Mouse (Mus musculus) brain, adult 10 weeks (tissue): ENCODE data around the gene Gcgr. TPM values are rescaled to one million over a fixed set of nuclear protein-coding genes. Genes with fewer than 3 reads are reported as not detected.

Experiments used
- polyA plus RNA-seq: library from polyadenylated mRNA; stranded (reverse); fragments of 350-450 nt; fragmentation: Illumina TruSeq; extraction: RNeasy Lipid Tissue Mini Kit (QIAGEN cat#74804); gene quantifications from one replicate; pipeline ENCODE4 v1.2.3, GENCODE M21; 2015; ENCODE audit warnings: low read depth, low replicate concordance

Gcgr gene
- not detected for polyA plus RNA-seq

DNA sequence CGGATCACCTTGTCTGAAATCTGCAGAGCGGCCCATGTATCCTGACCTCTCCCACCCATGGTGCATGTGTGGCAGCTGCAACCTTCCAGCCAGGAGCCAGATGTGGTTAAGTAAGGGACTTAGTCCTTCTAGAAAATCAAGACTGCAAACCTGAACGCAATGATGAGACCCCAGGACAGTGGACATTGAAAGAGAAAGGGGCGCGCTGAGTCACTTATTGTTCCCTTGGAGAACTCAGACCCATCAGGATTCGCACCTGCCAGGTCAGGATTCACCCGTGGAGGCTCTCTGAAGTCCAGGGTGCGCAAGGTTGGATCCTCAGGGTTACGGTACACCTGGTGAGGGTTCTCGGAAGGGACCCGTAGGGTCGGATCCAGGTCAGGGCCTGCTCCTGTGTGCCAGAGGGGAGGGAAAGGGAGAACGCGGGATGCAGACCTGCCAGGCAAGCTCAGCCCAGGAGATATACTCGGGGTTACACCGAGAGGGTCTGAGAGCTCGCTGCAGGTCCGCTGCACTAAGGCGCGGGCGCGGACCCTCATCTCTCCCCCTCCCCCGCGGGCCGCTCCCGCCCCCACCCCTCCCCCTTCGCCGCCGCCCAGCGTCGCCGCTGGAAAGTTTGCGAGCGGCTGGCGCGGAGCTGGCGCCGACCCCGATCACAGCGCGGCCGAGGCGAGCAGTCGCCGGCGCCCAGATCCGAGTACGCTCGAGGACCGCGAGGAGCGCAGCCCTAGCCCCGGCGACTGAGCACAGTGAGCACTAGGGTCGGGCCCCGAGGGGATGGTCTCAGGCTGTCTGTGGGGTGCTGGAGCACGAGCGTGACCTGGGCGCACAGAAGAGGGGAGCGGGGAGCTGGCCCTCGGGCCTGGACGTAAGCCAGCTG is at the start of gene Gcgr:
Gene Gcgr, plus strand, starts transcription at position 615 of the 880 bp plus-strand sequence.

DNA sequence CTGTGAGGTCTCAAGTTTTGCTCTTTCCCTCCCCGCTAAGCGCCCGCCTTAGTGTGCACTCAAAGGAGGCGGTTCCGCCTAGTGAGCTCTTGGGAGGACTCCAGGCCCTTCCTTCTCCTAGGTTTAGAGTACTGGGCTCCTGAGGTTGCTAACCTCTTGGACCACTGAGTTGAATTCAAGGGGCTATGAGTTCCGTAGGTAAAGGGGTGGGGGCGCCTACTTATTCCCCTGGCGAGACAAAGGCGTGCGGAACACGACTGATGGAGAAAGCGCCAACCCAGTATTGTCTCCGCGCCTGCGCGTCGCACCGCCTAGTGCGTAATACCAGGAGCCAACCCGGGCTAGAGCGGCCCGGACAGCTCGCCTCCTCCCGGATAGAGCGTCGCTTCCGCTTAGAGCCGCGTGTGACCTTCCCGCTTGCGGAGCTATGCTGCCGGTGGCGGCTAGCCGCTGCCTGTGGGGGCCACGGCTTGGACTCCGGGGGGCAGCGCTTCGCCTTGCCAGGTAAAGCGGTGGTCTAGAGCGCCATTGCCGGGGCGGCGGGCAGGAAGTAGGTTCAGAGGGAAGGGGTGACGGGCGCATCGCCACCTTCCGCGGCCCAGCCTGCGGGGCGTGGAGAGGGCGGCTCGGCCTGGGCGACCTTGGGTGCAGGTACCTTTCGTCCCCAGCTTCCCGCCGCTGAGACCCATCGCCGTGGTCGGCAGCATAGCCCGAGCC is 46.1 kb upstream of the Gcgr start, which contains the start of gene Mrpl12:
Gene Mrpl12, plus strand, starts transcription at position 349 of the 717 bp plus-strand sequence.

DNA sequence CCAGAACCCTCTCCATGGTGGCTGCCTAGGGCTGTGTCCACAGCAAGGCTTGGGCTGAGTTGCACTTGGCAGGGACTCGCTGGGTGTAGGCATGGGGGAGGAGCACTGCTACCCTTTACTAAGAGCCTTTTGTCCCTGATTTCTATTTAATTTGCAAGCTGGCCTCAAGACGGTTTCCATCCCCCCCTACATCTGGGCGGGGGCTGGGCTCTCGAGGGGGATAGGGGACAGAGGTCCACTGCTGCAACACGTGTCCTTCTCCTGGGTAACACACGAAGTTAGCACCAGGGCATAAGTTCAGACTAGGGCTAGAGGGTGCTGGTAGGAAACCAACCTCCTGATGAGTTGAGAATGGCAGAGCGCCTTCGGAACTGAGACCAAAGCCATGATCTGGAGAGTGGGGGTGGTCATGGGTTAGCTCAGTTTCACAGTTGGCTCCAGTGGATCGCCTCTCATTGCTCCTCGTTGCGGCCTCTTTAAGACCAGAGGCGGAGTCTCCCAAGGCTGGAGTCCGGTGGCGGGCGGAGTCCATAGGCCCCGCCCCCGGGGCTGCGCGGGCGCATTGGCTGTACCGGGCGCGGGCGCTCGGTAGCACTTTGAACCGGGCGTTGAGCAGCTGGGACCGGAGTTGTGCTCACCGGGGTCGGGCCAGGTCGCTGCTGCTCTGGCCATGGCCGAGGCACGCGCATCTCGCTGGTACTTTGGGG is 39.0 kb upstream of the Gcgr start, which contains the start of gene Slc25a10:
Gene Slc25a10, plus strand, starts transcription at position 524 of the 707 bp plus-strand sequence.

DNA sequence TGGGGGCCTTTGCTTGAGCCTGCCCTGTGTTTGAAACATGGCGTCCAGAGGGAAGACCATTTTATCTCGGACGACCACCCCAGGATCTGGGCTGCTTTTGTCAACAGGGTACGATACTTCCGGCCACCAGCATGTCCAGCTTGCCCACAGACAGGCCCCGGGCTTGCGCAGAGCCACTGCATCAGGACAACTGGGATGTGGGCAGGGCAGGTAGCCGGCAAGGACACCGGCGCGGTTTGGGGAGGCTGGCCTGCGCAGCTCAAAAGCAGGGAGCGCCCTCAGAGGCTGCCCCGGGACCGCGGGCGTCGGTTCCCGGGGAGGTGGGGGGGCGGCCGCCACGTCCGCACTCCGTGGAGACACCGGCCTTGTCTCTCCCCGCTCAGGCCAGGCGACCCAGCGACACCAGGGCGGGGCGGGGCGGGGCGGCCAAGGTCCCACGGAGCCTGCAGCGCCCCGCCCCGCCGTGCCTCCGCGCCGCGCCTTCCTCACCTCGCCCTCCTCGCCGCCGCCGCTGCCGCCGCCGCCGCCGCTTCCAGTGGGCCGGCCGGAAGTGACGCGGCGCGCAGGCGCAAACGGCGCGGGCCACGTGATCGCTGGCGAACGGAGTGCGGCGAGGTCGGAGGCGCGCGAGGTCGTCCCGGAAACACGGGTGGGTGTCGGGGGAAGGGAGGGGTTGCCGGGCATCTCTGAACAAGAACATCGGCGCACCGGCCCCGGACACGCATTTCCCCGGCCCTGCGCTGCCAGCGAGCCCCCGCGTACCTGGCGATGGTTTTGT is 18.9 kb downstream of the Gcgr start, which contains the start of gene Mcrip1:
Gene Mcrip1, minus strand, starts transcription at position 560 of the 778 bp plus-strand sequence.

DNA sequence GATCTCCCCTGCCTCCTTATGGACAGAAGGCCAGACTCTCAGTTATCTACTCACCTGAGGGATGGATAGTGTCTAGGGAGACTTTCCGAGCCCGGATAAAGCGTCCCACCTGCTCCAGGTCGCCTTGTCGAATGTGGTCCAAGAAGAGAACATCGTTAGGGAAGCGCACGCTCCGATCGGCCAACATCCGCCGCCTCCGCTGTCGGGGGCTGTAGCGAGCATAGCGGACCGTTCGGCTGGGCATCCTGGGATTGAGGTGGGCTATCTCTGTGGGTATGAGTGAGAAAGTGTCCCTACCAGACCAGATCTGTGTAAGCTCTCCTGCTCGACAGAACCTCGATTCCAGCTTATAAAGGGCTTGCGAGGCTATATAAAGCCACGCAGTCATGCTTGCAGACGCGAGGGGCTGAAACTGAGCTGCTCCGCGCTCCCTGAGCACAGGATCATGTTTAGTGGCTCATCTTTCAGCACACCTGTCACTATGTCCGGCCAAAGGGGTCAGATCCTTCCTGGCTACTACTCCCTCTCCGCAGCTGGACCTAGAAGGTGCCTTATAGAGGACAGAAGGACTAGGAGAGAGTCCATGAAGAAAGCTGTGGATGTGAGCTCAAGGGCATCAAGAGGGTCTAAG is 20.4 kb downstream of the Gcgr start, which contains the start of gene Ppp1r27:
Gene Ppp1r27, minus strand, starts transcription at position 323 of the 631 bp plus-strand sequence.

DNA sequence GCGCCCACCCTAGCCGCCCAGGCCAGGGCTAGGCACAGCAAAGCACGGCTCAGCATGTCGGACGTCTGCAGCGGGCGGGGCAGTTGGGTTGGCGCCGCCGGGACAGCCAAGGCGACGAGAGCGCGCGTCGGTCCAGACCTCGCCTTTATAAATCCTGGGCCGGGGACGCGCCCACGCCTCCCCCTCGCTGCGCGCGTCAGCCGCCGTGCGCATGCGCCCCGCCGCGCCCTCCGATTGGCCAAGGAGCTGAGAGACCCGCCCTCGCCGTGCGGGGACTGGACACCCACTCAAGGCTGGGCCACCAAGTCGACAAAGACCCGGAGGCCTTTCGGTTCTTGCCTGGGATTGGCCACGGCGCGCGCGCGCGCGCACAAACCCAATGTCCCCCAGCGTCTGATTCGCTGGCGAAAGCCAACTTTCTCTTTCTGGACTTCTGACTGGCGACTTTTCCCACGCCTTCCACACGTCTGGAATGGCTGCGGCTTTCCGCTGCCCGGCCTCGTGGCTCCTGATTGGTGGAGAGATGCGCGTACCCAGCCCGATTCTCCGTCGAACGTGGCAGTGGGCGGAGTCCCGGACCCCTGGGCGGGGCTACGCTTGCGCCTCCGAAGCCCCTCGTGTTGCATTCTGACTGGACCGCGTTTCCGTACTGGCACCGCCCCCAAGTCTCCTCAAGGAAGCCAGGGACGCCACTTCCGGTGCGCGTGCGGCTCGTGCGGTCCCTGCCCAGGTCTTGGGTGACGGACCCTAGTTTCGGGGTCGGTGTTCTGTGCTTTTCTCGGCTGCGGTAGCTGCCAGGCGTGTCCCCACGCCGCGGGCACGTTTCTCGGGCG is 42.5 kb downstream of the Gcgr start, which contains the start of gene P4hb:
Gene P4hb, minus strand, starts transcription at position 502 of the 833 bp plus-strand sequence.

DNA sequence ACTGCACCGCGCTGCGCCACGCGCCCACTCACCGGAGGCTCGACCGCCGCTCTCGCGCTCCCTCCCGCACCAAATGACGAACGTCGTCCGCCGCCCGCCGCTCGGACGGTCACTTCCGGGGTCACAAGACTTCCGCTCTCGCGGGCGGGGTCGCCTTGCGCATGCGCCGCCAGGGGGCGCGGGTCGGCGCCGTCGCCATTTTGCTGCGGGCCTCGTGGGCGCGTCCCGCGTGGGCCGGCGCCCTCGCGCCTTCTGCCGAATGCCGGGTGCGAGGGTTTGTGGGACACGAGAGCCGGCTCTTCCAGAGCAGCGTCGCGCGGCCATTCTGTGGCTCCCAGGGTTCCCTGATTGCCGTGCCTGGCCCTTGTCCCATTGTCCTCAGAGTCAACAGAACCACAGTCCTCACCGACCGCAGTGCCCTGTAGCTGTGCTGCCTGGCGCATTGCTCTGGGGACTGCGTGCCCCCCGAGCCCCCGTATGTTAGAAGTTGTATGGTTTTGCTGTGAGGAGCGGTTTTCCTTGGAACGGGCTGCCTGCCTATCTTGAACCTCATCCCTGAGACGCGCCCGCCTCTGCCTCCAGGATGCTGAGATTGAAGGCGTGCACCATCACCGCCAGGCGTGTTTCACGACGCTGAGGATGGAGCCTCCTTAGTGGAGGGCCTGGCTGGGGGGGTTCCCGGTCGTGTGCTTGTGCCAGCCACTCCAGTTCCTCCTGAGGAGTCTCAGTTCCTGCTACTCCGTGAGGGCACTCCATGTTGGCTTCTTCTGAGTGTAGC is 51.2 kb downstream of the Gcgr start, which contains the start of gene Arhgdia:
Gene Arhgdia, minus strand, starts transcription at position 135 of the 778 bp plus-strand sequence.

Other genes with a start within 250 kb of the Gcgr start
- gene Actg1, start 182.2 kb upstream of the Gcgr start, polyA plus RNA-seq: 1,148 TPM
- not detected for gene Fscn2, start 169.2 kb upstream of the Gcgr start, polyA plus RNA-seq
- gene Faap100, start 151.9 kb upstream of the Gcgr start, polyA plus RNA-seq: 8.7 TPM
- 40.8 TPM for gene Nploc4, start 93.0 kb upstream of the Gcgr start, polyA plus RNA-seq
- gene Tspan10, start 88.1 kb upstream of the Gcgr start, polyA plus RNA-seq: not detected
- gene Pde6g, start 77.2 kb upstream of the Gcgr start, polyA plus RNA-seq: not detected
- gene Oxld1, start 72.6 kb upstream of the Gcgr start, polyA plus RNA-seq: 16.1 TPM
- 28.0 TPM for gene Ccdc137, start 72.6 kb upstream of the Gcgr start, polyA plus RNA-seq
- 53.0 TPM for gene Arl16, start 63.1 kb upstream of the Gcgr start, polyA plus RNA-seq
- 132 TPM for gene Mrpl12, start 46.1 kb upstream of the Gcgr start, polyA plus RNA-seq
- 16.9 TPM for gene Slc25a10, start 38.9 kb upstream of the Gcgr start, polyA plus RNA-seq
- 153 TPM for gene Mcrip1, start 19.0 kb downstream of the Gcgr start, polyA plus RNA-seq
- gene Ppp1r27, start 20.4 kb downstream of the Gcgr start, polyA plus RNA-seq: not detected
- 124 TPM for gene P4hb, start 42.6 kb downstream of the Gcgr start, polyA plus RNA-seq
- gene Arhgdia, start 50.9 kb downstream of the Gcgr start, polyA plus RNA-seq: 289 TPM
- gene Alyref, start 67.7 kb downstream of the Gcgr start, polyA plus RNA-seq: 25.6 TPM
- 98.4 TPM for gene Anapc11, start 67.7 kb downstream of the Gcgr start, polyA plus RNA-seq
- gene Npb, start 77.8 kb downstream of the Gcgr start, polyA plus RNA-seq: not detected
- 141 TPM for gene Pcyt2, start 87.2 kb downstream of the Gcgr start, polyA plus RNA-seq
- 53.0 TPM for gene Sirt7, start 94.5 kb downstream of the Gcgr start, polyA plus RNA-seq
- gene Mafg, start 102.9 kb downstream of the Gcgr start, polyA plus RNA-seq: 55.3 TPM
- gene Pycr1, start 113.1 kb downstream of the Gcgr start, polyA plus RNA-seq: 4.5 TPM
- gene Myadml2, start 117.5 kb downstream of the Gcgr start, polyA plus RNA-seq: 7.1 TPM
- 3.2 TPM for gene Notum, start 130.5 kb downstream of the Gcgr start, polyA plus RNA-seq
- gene Aspscr1, start 142.3 kb downstream of the Gcgr start, polyA plus RNA-seq: 41.6 TPM
- gene Cenpx, start 183.0 kb downstream of the Gcgr start, polyA plus RNA-seq: 31.9 TPM
- gene Lrrc45, start 183.2 kb downstream of the Gcgr start, polyA plus RNA-seq: 51.5 TPM
- gene Rac3, start 190.8 kb downstream of the Gcgr start, polyA plus RNA-seq: 64.3 TPM
- gene Dcxr, start 196.6 kb downstream of the Gcgr start, polyA plus RNA-seq: 17.3 TPM
- gene Cbr2, start 201.4 kb downstream of the Gcgr start, polyA plus RNA-seq: 1.8 TPM
- gene Hmga1b, start 232.1 kb downstream of the Gcgr start, polyA plus RNA-seq: 97.6 TPM